Mouse (Mus musculus) midbrain, embryonic 12.5 days (tissue): Measurements from ENCODE around the gene Utp18. TPM values are rescaled to one million over a fixed set of nuclear protein-coding genes. Genes with fewer than 3 reads are reported as not detected.

ENCODE experiments used
- ATAC-seq: fragments of 200-750 bp; cut with Nextera tagmentation; 2 replicates; pipeline ENCODE4 v1.8.0; 2017; ENCODE audit warnings: low read depth, moderate TSS enrichment, moderate library complexity; ENCODE audit not compliant: low FRiP score
- H3K27ac ChIP-seq: fragments of 300-500 bp; sonication (generic); replicated peaks from 2 replicates; pipeline ENCODE4 v1.5.1; 2016; ENCODE audit warnings: mild to moderate bottlenecking
- H3K27me3 ChIP-seq: fragments of 300-500 bp; sonication (generic); 2 replicates; pipeline ENCODE4 v1.6.1; 2016; ENCODE audit warnings: mild to moderate bottlenecking
- H3K36me3 ChIP-seq: fragments of 300-500 bp; sonication (generic); 2 replicates; pipeline ENCODE4 v1.6.1; 2016
- H3K4me1 ChIP-seq: fragments of 300-500 bp; sonication (generic); 2 replicates; pipeline ENCODE4 v1.6.1; 2016
- H3K4me2 ChIP-seq: fragments of 300-500 bp; sonication (generic); replicated peaks from 2 replicates; pipeline ENCODE4 v1.6.1; 2016; ENCODE audit warnings: mild to moderate bottlenecking, moderate library complexity
- H3K4me3 ChIP-seq: fragments of 300-500 bp; sonication (generic); 2 replicates; pipeline ENCODE4 v1.5.1; 2016; ENCODE audit warnings: mild to moderate bottlenecking
- H3K9ac ChIP-seq: fragments of 300-500 bp; sonication (generic); replicated peaks from 2 replicates; pipeline ENCODE4 v1.6.1; 2016; ENCODE audit warnings: mild to moderate bottlenecking, moderate library complexity
- H3K9me3 ChIP-seq: fragments of 300-500 bp; sonication (generic); 2 replicates; pipeline ENCODE4 v1.6.1; 2016; ENCODE audit warnings: mild to moderate bottlenecking
- WGBS: fragments of 180-500 bp; shearing (Covaris S2); methylation state at CpG from one replicate; pipeline ENCODE4 v1.1.7; 2016; 5-methylcytosine and 5-hydroxymethylcytosine counted together
- polyA plus RNA-seq: library from polyadenylated mRNA; unstranded; fragments of >200 nt; fragmentation: Nextera tagmentation; extraction: Ambion mirVana; gene quantifications from 2 replicates; pipeline ENCODE4 v1.2.1, GENCODE M21; 2016

Utp18 gene
- polyA plus RNA-seq, 1 experiment from 2014 or later = 42.5 TPM

DNA sequence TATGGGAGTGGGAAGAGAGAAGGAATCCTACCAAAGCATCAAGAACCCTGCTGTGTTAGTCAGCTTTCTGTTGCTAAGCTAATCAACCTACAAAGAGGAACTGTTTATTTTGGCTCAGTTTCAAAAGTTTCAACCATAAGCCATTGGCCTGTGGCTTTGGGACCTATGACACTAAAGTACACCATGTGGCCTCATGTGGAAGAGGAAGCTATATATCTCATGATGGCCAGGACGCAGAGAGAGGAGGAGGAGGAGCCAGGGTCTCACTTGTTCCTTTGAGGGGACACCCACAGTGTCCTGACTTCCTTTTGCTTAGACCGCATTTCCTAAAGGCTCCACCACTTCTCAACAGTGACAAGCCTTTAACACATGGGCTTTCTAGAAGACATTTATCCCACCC is 64.0 kb downstream of the Utp18 start:
- H3K9ac ChIP-seq = no peak overlapping the region
- no peaks in the 10 kb centered on the region for H3K9me3 ChIP-seq

DNA sequence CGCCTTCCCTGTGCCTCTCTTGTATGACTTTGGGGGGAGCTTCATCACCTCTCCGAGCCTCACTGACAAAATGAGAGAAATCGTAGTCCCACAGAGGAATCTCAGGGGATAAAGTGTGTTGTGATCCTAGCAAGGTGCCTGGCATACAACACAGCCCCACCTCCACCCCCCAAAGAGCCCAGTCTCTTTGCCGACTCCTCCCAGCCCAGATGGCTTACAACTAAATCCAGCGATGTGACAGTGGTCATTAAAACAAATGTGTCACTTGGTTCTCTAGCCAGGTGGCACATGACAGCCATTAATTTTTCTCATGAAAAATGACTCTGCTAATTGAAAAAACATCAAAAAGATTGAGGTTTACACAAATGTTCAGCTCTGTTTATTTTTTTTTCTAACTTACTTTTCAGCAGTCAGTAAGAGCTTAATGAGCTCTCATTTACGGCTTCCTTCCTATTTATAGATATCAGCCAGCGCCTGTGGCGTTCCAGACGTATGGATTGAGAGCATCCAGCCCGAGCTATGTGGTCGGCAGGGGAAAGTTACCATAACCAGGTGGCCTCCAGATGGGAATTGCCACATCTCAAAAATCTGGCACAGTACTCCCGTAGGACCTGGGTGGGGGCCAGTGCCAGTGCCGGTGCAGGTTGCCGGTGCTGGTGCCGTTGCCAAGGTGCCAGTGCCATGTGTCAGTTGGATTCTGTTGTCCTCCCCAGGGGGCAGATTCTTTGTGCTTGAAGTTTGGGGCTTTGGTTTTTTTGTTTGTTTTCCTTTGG is 67.4 kb downstream of the Utp18 start:
- Histone ChIP-seq H3K36me3 (no peaks in the 10 kb centered on the region), H3K4me3 (no peak overlapping the region), H3K9ac (no peak overlapping the region), H3K9me3 (no peaks in the 10 kb centered on the region), H3K4me1 (no peaks in the 10 kb centered on the region; the same call in 1 of the 2 replicates), H3K4me2 (no peak overlapping the region), H3K27ac (no peak overlapping the region), H3K27me3 (no peaks in the 10 kb centered on the region)
- ATAC-seq = no peak
- WGBS = 72% methylated on average over 15 of the region's 15 CpGs

More for the DNA sequence above, 64.0 kb downstream of the Utp18 start:
- no peak overlapping the region for H3K4me3 ChIP-seq
- WGBS = 67% methylated on average over 2 of the region's 2 CpGs
- H3K27ac ChIP-seq = no peak overlapping the region
- no peak overlapping the region for H3K4me2 ChIP-seq
- no peaks in the 10 kb centered on the region for H3K36me3 ChIP-seq
- no peaks in the 10 kb centered on the region; the same call in 1 of the 2 replicates for H3K4me1 ChIP-seq
- no peak for ATAC-seq
- no peaks in the 10 kb centered on the region for H3K27me3 ChIP-seq

DNA sequence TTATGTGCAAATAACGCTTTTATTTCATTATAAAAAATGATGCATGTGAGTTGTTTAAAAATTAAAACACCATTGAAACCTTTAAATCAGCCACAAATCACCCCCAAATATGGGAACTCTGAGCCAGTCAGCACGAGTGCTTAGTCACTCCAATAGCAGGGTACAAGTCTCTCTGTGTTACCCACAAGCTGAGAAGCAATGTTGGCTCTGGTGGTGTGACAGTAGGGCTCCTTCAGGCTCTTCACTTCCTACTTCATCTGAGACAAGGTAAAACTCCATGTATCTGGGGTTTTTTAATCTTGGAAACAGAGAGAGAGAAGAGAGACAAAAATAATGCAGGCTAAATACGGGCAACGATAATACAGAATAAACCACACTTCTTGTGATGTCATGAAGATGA is 72.6 kb downstream of the Utp18 start:
- no peak overlapping the region for H3K4me2 ChIP-seq
- WGBS = 83% methylated on average over 4 of the region's 4 CpGs
- no peaks in the 10 kb centered on the region for H3K4me1 ChIP-seq
- H3K4me3 ChIP-seq = no peak overlapping the region
- H3K27me3 ChIP-seq = no peaks in the 10 kb centered on the region
- H3K9ac ChIP-seq = no peak overlapping the region
- H3K27ac ChIP-seq = no peak overlapping the region
- no peaks in the 10 kb centered on the region for H3K9me3 ChIP-seq
- H3K36me3 ChIP-seq = no peaks in the 10 kb centered on the region
- ATAC-seq = no peak

DNA sequence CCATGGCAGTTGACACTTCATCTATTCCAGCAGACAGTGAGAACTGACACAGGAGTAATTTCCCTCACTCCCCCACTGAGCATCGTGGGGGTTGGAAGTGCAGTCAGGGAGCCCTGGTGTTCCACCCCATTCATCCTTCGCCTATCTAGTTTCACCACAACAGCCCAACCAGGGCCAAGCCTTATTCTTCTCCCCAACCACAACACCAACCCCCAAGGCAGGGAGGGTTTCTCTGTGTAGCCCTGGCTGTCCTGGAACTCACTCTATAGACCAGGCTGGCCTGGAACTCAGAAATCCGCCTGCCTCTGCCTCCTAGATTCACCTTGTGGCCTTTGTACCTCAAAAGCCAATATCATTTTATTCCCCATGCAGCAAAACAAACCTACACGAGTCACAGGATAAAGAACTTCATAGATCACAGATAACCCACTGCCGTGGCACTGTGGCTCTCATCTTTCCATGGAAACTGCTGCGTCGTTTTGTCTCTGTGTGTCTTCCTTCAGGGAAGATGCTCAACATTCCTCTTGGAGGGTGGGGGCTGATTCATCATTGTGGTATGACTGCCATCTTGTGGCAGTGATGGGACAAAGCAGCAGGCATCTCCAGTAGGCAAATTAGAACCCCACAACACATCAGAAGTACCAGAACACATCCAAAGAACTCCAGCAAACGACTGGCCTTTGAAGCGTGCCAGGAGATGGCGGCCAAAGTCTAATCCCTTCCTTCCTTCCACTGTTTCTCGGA is 73.3 kb downstream of the Utp18 start:
- peak; percentile 76; the same call in 1 of the 2 replicates for ATAC-seq
- Histone ChIP-seq H3K9ac (no peak overlapping the region), H3K27ac (no peak overlapping the region), H3K27me3 (no peaks in the 10 kb centered on the region), H3K4me2 (no peak overlapping the region), H3K36me3 (no peaks in the 10 kb centered on the region), H3K4me3 (no peak overlapping the region), H3K9me3 (no peaks in the 10 kb centered on the region), H3K4me1 (no peaks in the 10 kb centered on the region)
- WGBS = 43% methylated on average over 11 of the region's 11 CpGs

Other genes starting within 250 kb of the Utp18 start
- gene Mbtd1, start 86 bp upstream of the Utp18 start, polyA plus RNA-seq = 50.2 and 55.5 TPM in 2 replicates
- 106 and 110 TPM in 2 replicates for gene Nme2, start 70.5 kb upstream of the Utp18 start, polyA plus RNA-seq
- gene Gm20390, start 82.5 kb upstream of the Utp18 start, polyA plus RNA-seq = 340 and 352 TPM in 2 replicates
- 217 and 227 TPM in 2 replicates for gene Nme1, start 82.8 kb upstream of the Utp18 start, polyA plus RNA-seq
- 134 and 147 TPM in 2 replicates for gene Spag9, start 110.3 kb upstream of the Utp18 start, polyA plus RNA-seq